Mouse (Mus musculus) ES-E14 (cell line): Measurements from ENCODE around the gene Arhgef10l.
"Not testable (repeated sequence)": the region's sequence is repeated elsewhere in the genome, so short reads cannot be mapped to it uniquely, and the experiment has no call there.

Experiments
- HCFC1 ChIP-seq: IDR thresholded peaks from 2 replicates; pipeline ENCODE4 v1.6.1; 2012; ENCODE audit warnings: low read length, inconsistent platforms, borderline replicate concordance; ENCODE audit not compliant: insufficient read depth
- MAFK ChIP-seq: IDR thresholded peaks from 2 replicates; pipeline ENCODE4 v1.6.1; 2014; ENCODE audit warnings: mild to moderate bottlenecking, low read depth, low read length, inconsistent platforms; ENCODE audit not compliant: insufficient read depth
- ZC3H11A ChIP-seq: IDR thresholded peaks from 2 replicates; pipeline ENCODE4 v1.6.1; 2012; ENCODE audit warnings: low read depth, mild to moderate bottlenecking, inconsistent platforms, low read length, borderline replicate concordance

DNA sequence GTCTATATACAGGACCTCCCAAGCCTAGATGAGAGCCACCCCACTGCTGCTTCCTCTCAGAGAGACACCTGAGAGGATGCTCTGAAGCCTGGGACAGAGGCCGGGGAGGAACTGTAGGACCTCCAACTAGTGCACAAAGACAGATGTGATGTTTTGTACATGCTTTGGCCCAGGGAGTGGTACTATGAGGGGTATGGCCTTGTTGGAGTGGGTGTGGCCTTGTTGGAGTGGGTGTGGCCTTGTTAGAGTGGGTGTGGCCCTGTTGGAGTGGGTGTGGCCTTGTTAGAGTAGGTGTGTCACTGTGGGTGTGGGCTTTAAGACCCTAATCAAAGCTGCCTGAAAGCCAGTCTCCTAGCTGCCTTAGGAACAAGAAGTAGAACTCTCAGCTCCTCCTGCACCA lies 101.4 kb downstream of the Arhgef10l start:
- not testable (repeated sequence) for TF ChIP-seq ZC3H11A, HCFC1, MAFK
